Mouse (Mus musculus) liver, embryonic 14.5 days (tissue): ENCODE measurements at regions not wholly inside any gene's neighbourhood (a gene's known extent, or its start where the extent isn't known, plus 50 kb on each side); places are given as distances from the start of the nearest gene placed in this dataset.

Experiments
- ATAC-seq: fragments of 200-750 bp; cut with Nextera tagmentation; 2 replicates; pipeline ENCODE4 v1.8.0; 2017; ENCODE audit warnings: moderate number of reproducible peaks, mild to moderate bottlenecking, moderate library complexity; ENCODE audit not compliant: insufficient read depth
- DNase-seq, 3 experiments: peaks; one replicate each; pipeline ENCODE4 v3.0.0-alpha.2; 2012 to 2013; ENCODE audit warnings: low read depth in 3 of 3, low spot score in 3 of 3
- H3K27ac ChIP-seq: fragments of 300-500 bp; sonication (generic); 2 replicates; pipeline ENCODE4 v1.5.1; 2014; ENCODE audit warnings: moderate library complexity, mild to moderate bottlenecking, control low read depth, inconsistent platforms
- H3K27me3 ChIP-seq: fragments of 300-500 bp; sonication (generic); 2 replicates; pipeline ENCODE4 v1.6.1; 2014; ENCODE audit warnings: mild to moderate bottlenecking, low read length, moderate library complexity; ENCODE audit not compliant: control insufficient read depth, insufficient read depth
- H3K36me3 ChIP-seq: fragments of 300-500 bp; sonication (generic); replicated peaks from 2 replicates; pipeline ENCODE4 v1.6.1; 2014; ENCODE audit warnings: low read depth; ENCODE audit not compliant: control insufficient read depth, insufficient read depth
- H3K4me1 ChIP-seq, 2 experiments: fragments of 200-500 bp in 1 of 2; fragments of 300-500 bp in 1 of 2; sonication (generic) in 1 of 2; replicated peaks; 2 replicates each; pipeline ENCODE4 v1.6.1; 2012 to 2014; ENCODE audit warnings: antibody characterized with exemption in 1 of 2, inconsistent platforms in 1 of 2, low read length in 1 of 2; ENCODE audit not compliant: control insufficient read depth in 2 of 2, insufficient read depth in 2 of 2
- H3K4me2 ChIP-seq: fragments of 300-500 bp; sonication (generic); 2 replicates; pipeline ENCODE4 v1.6.1; 2014; ENCODE audit warnings: low read depth, mild to moderate bottlenecking, control low read depth, moderate library complexity
- H3K4me3 ChIP-seq, 2 experiments: fragments of 200-500 bp in 1 of 2; fragments of 300-500 bp in 1 of 2; sonication (generic) in 1 of 2; 2 replicates each; pipeline ENCODE4 v1.5.1; 2012 to 2014; ENCODE audit warnings: low read depth in 2 of 2, low read length in 2 of 2, mild to moderate bottlenecking in 2 of 2, control low read depth in 1 of 2, inconsistent platforms in 1 of 2, moderate library complexity in 1 of 2; ENCODE audit not compliant: insufficient read depth in 1 of 2
- H3K9ac ChIP-seq: fragments of 300-500 bp; sonication (generic); replicated peaks from 2 replicates; pipeline ENCODE4 v1.6.1; 2014; ENCODE audit warnings: mild to moderate bottlenecking, control low read depth, moderate library complexity
- H3K9me3 ChIP-seq: fragments of 300-500 bp; sonication (generic); 2 replicates; pipeline ENCODE4 v1.6.1; 2016; ENCODE audit warnings: low read length, mixed read lengths; ENCODE audit not compliant: control insufficient read depth
- CTCF ChIP-seq: IDR thresholded peaks from 2 replicates; pipeline ENCODE4 v1.5.1; 2016; ENCODE audit warnings: antibody characterized with exemption, low read depth, control low read depth
- EP300 ChIP-seq: IDR thresholded peaks from 2 replicates; pipeline ENCODE4 v1.6.1; 2016; ENCODE audit warnings: antibody characterized with exemption, low read depth
- WGBS: fragments of 180-500 bp; shearing (Covaris S2); extraction: QIAGEN DNeasy Blood & Tissue Kit; methylation state at CpG from one replicate; pipeline ENCODE4 v1.1.7; 2014; ENCODE audit not compliant: insufficient replicate concordance; 5-methylcytosine and 5-hydroxymethylcytosine counted together

GRCm38 (mm10) chr6:31871766-31872165 lies 178.3 kb upstream of the 1700012A03Rik start:
- no peaks in the 10 kb centered on the region for H3K9me3 ChIP-seq
- no peaks in the 10 kb centered on the region for H3K36me3 ChIP-seq
- H3K27me3 ChIP-seq, result no peaks in the 10 kb centered on the region
- H3K4me1 ChIP-seq, result no peaks in the 10 kb centered on the region
- no peak overlapping the region for H3K27ac ChIP-seq
- WGBS, result 67% methylated on average over 3 of the region's 3 CpGs
- ATAC-seq, result no peak
- TF ChIP-seq CTCF (no peak), EP300 (no peak)
- no peak overlapping the region for H3K4me3 ChIP-seq
- H3K9ac ChIP-seq, result no peak overlapping the region
- DNase-seq, result no peak
- no peak overlapping the region for H3K4me2 ChIP-seq

DNA sequence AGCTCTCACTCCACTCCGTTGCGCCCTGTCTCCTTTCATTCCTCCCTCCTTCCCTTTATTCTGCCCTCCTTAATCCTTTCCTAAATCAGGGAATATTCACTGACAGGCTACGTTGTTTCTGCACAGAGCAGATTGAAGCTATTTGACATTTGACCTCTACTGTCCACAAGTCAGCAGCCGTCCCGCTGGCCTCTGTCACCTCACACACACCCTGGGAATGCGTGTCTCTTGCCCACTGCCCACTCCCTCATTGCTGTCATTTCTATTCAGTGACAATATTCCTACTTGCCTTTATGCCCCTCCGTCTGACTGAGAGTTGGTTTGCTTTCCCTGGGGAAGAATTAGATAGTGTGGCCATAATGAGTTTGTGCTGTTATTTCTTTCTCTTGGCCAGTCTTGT lies 188.1 kb upstream of the 1700012A03Rik start:
- no peak for TF ChIP-seq EP300
- TF ChIP-seq CTCF, result no peak
- Histone ChIP-seq H3K4me2 (no peak overlapping the region), H3K9ac (no peak overlapping the region), H3K27me3 (no peaks in the 10 kb centered on the region), H3K9me3 (no peaks in the 10 kb centered on the region), H3K4me1 (no peaks in the 10 kb centered on the region), H3K4me3 (no peak overlapping the region), H3K27ac (no peak overlapping the region), H3K36me3 (no peaks in the 10 kb centered on the region)
- no peak for ATAC-seq
- no peak for DNase-seq
- WGBS, result 64% methylated on average over 7 of the region's 7 CpGs

GRCm38 (mm10) chr6:31859621-31860020 lies 190.4 kb upstream of the 1700012A03Rik start:
- no peaks in the 10 kb centered on the region for H3K9me3 ChIP-seq
- ATAC-seq (no peak), DNase-seq (no peak)
- H3K4me2 ChIP-seq, result no peak overlapping the region
- 58% methylated on average over 3 of the region's 3 CpGs for WGBS
- H3K36me3 ChIP-seq, result no peaks in the 10 kb centered on the region
- no peak overlapping the region for H3K9ac ChIP-seq
- no peak overlapping the region for H3K27ac ChIP-seq
- H3K4me1 ChIP-seq, result no peaks in the 10 kb centered on the region
- H3K4me3 ChIP-seq, result no peak overlapping the region
- TF ChIP-seq CTCF (no peak), EP300 (no peak)
- H3K27me3 ChIP-seq, result no peaks in the 10 kb centered on the region

- Histone ChIP-seq H3K4me2 (no peak overlapping the region), H3K27me3 (no peaks in the 10 kb centered on the region), H3K9me3 (no peaks in the 10 kb centered on the region), H3K27ac (no peak overlapping the region), H3K4me3 (no peak overlapping the region), H3K9ac (no peak overlapping the region), H3K36me3 (no peaks in the 10 kb centered on the region), H3K4me1 (no peaks in the 10 kb centered on the region)
- DNase-seq (no peak), ATAC-seq (no peak)
- TF ChIP-seq EP300, result no peak
- no peak for TF ChIP-seq CTCF
- 75% methylated on average over 14 of the region's 16 CpGs for WGBS
Observed at GRCm38 (mm10) chr6:31854261-31854660, 195.8 kb upstream of the 1700012A03Rik start.

- Histone ChIP-seq H3K4me2 (no peak overlapping the region), H3K9me3 (no peaks in the 10 kb centered on the region), H3K36me3 (no peaks in the 10 kb centered on the region), H3K27ac (no peak overlapping the region), H3K4me1 (no peaks in the 10 kb centered on the region), H3K27me3 (no peaks in the 10 kb centered on the region), H3K9ac (no peak overlapping the region), H3K4me3 (no peak overlapping the region)
- TF ChIP-seq EP300 (no peak), CTCF (peak; percentile 37; the same call in 1 of the 2 replicates)
- WGBS, result 68% methylated on average over 9 of the region's 9 CpGs
- ATAC-seq (no peak), DNase-seq (no peak)
Observed at GRCm38 (mm10) chr6:31846319-31846718, 203.7 kb upstream of the 1700012A03Rik start.

DNA sequence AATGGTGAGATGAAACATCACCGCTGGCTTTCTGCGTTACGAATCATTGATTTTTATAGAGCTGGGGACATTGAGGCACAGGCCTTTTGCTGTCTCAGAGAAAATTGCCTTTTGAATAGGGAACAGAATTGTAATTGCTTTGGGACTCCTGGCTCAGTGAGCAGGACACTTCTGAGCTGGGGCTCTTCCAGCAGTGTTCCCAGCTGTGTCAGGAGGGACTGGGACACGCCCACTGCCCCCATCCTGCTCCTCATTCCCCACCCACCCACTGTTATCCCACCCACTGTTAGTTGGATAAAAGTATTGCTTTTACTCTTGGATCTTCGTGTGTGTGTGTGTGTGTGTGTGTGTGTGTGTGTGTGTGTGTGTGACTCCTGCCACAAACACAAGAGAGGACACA lies 204.4 kb upstream of the 1700012A03Rik start:
- WGBS, result 57% methylated on average over 5 of the region's 5 CpGs
- H3K4me1 ChIP-seq, result no peaks in the 10 kb centered on the region
- TF ChIP-seq EP300 (no peak), CTCF (no peak)
- no peaks in the 10 kb centered on the region for H3K36me3 ChIP-seq
- H3K9ac ChIP-seq, result no peak overlapping the region
- ATAC-seq (no peak), DNase-seq (no peak)
- H3K4me2 ChIP-seq, result no peak overlapping the region
- no peaks in the 10 kb centered on the region for H3K27me3 ChIP-seq
- no peak overlapping the region for H3K4me3 ChIP-seq
- no peak overlapping the region for H3K27ac ChIP-seq
- no peaks in the 10 kb centered on the region for H3K9me3 ChIP-seq
